Mouse (Mus musculus) splenic B cell, adult 2 months (primary cell): ENCODE results near the gene Clcn7.
A peak's percentile ranks its signal among the peaks of the same experiment; 100 is the strongest.

Experiments
- DNase-seq: peaks from one replicate; pipeline ENCODE4 v3.0.0-alpha.2; 2011; ENCODE audit warnings: low read depth, low spot score
- H3K27me3 ChIP-seq: 2 replicates; pipeline ENCODE4 v1.6.1; 2012; ENCODE audit warnings: mild to moderate bottlenecking, low read length, moderate library complexity, mixed read lengths; ENCODE audit not compliant: control insufficient read depth, poor library complexity, insufficient read depth, severe bottlenecking
- H3K36me3 ChIP-seq: 2 replicates; pipeline ENCODE4 v1.6.1; 2012; ENCODE audit warnings: mild to moderate bottlenecking, low read length, moderate library complexity, mixed read lengths; ENCODE audit not compliant: control insufficient read depth, poor library complexity, insufficient read depth, severe bottlenecking

Clcn7 gene

DNA sequence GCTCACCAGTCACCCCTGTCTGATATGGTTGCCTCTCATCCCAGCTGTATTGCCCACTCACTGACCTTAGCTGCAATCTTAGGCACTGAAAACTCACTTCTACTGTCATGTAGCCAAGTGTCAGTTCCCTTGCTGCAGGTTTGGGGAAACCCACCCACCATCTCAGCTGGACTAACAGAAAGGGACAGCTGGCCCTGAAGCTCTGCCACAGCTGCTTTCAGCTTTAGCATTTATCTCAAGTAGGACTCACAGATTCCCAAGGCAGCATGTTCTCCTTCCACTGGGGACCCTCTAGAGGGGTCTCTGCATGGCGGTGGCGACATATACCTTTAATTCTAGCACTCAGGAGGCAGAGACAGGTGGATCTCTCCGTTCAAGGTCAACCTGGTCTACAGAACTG, 31.6 kb downstream of the Clcn7 start:
- peaks cover 5% of the 10 kb centered on the region for H3K36me3 ChIP-seq
- no peak for DNase-seq
- no peaks in the 10 kb centered on the region for H3K27me3 ChIP-seq

DNA sequence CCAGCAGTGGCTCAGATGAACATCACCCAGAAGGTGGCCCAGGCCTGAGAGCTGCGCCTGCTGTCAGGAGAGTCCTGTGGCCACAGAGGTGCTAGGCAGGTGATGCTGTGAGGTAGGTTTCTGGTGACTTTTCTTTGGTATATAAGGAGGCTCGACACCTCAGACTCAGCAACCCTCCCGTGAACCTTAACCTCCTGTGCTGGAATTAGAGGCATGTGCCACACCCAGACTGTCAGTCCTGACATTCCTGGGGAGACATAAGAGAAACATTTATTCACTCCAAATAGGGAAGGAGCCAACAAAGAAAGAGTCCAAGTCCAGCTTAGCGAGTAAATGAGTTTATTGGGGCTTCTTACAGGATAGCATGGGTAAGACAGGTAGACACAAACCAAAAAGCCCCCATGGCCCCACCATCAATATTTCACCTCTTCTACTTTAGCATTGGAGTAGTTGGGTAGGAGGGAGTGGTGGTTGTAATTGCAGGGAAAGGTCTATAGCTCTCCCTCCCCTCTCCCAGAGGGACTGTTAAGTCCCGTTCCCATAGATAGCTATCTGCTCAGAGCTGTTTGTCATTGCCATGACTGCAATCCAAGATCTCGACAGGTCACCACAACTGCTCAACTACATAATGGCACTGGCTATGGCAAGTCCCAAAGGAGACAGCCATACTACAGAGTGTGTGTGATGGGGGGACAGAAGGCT, 32.9 kb downstream of the Clcn7 start:
- Histone ChIP-seq H3K27me3 (no peaks in the 10 kb centered on the region), H3K36me3 (no peaks in the 10 kb centered on the region)
- DNase-seq = no peak

DNA sequence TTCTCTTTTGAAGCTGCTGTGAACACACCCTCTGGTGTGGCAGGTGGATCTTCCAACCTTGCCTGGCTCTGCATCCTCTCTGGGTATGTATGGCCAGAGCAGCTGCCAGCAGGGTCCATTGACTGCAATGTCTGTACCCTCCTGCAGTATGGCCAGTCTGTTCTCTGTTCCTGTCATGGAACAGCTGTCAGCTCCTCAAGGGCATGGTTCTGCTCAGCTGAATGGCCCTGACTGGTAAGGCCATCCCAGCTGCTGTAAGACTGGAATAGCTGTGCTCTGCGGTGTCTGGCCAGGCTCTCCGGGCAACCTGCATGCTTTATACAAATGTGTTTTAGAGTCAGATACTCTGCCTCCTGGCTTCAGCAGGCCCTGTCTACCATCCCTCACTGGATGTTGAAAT, 36.5 kb downstream of the Clcn7 start:
- no peaks in the 10 kb centered on the region for H3K27me3 ChIP-seq
- H3K36me3 ChIP-seq = no peaks in the 10 kb centered on the region
- DNase-seq = no peak

GRCm38 (mm10) chr17:25172558-25172957, 39.4 kb downstream of the Clcn7 start:
- Histone ChIP-seq H3K36me3 (no peaks in the 10 kb centered on the region), H3K27me3 (no peaks in the 10 kb centered on the region)
- no peak for DNase-seq

DNA sequence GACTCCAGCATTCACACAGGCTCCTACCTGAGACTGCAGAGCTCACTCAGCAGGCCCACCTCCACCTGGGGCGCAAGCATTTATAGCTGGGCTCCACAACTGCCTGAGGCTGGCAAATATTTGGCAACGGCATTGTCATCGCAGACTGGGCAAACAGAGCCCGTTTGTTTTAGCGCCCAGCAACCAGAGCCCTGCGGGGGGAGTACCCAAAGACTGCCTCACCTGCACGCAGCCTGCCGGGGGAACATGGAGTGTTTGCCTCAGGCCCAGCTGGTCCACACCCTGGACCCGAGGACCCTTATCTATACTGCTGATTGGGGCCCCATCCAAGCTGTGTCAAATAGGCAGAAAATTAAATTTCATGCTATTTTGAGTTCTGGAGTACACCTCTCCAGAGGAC, 42.2 kb downstream of the Clcn7 start, which contains the start of gene Gm38655:
Gene Gm38655, minus strand, starts transcription at position 61 of the 400 bp plus-strand sequence.
- DNase-seq = no peak
- no peaks in the 10 kb centered on the region for H3K36me3 ChIP-seq
- no peaks in the 10 kb centered on the region for H3K27me3 ChIP-seq

GRCm38 (mm10) chr17:25183232-25183631, 50.0 kb downstream of the Clcn7 start:
- Histone ChIP-seq H3K36me3 (no peaks in the 10 kb centered on the region), H3K27me3 (no peaks in the 10 kb centered on the region)
- peak; percentile 27 for DNase-seq

DNA sequence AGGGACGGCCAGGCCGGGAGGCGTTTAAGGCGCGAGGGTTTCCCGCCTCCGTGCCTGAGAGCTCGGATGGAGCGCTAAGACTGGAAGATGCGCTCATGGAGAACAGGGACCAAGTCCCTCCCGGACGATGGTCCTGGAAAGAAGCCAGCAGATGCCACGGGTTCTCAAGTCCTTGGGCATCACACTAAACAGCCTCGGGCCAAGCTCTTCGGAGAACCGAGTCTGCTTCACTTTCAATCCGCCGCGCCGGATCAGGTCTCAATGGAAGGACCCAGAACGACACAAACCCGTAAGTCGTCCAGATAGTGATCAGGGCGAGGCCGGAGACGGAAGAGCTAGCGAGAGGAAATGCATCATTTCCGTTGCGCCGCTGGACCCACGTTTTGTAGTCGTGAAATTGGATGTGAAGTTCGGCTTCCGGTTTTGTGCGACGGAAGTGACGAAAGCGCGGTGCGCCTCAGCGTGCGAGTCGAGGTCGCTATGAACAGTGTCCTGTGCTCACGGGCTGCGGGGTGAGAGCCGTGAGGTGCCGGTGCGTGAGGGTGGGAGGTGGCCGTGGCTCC, 51.0 kb downstream of the Clcn7 start, which contains the start of gene BC003965:
Gene BC003965, plus strand, starts transcription at position 426 of the 563 bp plus-strand sequence.
- DNase-seq = peak; percentile 99
- Histone ChIP-seq H3K36me3 (no peaks in the 10 kb centered on the region), H3K27me3 (no peaks in the 10 kb centered on the region)

GRCm38 (mm10) chr17:25184961-25185360, 51.8 kb downstream of the Clcn7 start:
- H3K36me3 ChIP-seq = no peaks in the 10 kb centered on the region
- DNase-seq = no peak
- no peaks in the 10 kb centered on the region for H3K27me3 ChIP-seq

DNA sequence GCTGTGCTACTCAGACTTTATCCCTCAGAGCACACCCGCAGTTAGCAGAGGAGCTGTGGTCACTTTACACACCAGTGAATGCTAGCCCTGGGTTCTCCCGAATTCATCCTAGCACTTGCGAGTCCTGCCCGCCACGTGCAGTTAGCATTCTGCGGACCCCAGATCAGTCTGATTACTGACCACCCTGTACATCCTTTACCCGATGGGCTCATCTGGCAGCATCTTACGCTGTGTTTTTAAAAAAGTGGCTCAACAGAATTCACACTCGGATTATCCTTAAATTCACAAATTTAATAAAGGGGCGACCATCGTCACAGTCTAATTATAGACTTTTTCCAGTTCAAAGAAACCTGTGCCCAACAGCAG, 54.6 kb downstream of the Clcn7 start:
- Histone ChIP-seq H3K27me3 (no peaks in the 10 kb centered on the region), H3K36me3 (no peaks in the 10 kb centered on the region)
- DNase-seq = peak; percentile 11

DNA sequence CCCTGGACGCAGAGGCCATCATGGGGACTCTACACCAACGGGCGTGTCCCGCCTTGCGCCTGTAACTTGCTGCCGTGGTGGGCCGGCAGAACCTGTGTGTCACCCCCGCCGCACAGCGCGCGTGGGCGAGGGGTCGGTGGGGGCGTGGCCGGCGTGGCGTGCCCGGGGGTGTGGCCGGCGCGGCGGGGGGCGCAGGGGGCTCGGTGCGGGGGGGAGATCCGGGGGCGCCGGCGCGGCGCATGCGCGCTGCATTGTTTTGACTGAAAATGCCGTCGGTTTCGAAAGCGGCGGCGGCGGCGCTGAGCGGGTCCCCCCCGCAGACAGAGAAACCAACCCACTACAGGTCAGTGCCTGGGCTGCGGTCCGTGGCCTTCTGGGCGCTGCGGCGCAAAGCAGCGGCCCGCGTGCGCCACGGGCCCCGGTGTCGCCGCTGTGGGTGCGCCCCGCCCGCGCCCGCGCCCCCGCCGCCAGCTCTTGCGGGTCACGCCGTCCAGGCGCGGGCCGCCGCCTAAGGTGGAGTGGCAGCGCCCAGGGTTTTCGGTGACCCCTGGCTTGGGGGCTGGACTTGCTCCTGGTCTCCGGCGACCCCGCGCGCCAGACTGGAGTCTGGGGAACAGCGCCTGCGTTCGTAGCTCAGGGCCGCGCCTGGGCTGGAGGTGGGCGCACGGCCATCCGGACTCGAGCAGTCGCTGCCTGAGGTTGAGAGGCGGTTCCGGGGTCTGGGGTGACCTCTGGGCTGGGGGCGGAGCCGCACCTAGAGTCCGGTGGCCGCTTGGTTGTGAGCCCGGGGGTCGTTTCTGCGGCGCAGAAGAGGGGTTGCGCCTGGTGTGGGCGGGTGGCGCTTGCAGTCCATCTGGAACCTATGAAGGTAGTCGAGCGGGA, 55.2 kb downstream of the Clcn7 start, which contains the start of gene Unkl:
Gene Unkl, plus strand, starts transcription at position 248 of the 882 bp plus-strand sequence.
- no peaks in the 10 kb centered on the region for H3K27me3 ChIP-seq
- DNase-seq = peak; percentile 81

GRCm38 (mm10) chr17:25189091-25189490, 55.9 kb downstream of the Clcn7 start:
- no peaks in the 10 kb centered on the region for H3K27me3 ChIP-seq
- no peak for DNase-seq
- H3K36me3 ChIP-seq = peaks cover 4% of the 10 kb centered on the region; the same call in 1 of the 2 replicates

More for the DNA sequence above, 55.2 kb downstream of the Clcn7 start, which contains the start of gene Unkl:
- H3K36me3 ChIP-seq = peaks cover 1% of the 10 kb centered on the region; the same call in 1 of the 2 replicates

GRCm38 (mm10) chr17:25202401-25202800, 69.2 kb downstream of the Clcn7 start:
- Histone ChIP-seq H3K36me3 (peaks cover 22% of the 10 kb centered on the region), H3K27me3 (no peaks in the 10 kb centered on the region)
- DNase-seq = no peak

GRCm38 (mm10) chr17:25210006-25210405, 76.8 kb downstream of the Clcn7 start:
- Histone ChIP-seq H3K36me3 (peaks cover 25% of the 10 kb centered on the region), H3K27me3 (no peaks in the 10 kb centered on the region)
- no peak for DNase-seq

GRCm38 (mm10) chr17:25210680-25211466, 77.7 kb downstream of the Clcn7 start:
- Histone ChIP-seq H3K27me3 (no peaks in the 10 kb centered on the region), H3K36me3 (peaks cover 23% of the 10 kb centered on the region)
- DNase-seq = peak; percentile 34
